Mouse (Mus musculus): ENCODE results near the gene Synj2. TPM values are rescaled to one million over a fixed set of nuclear protein-coding genes. Genes with fewer than 3 reads are reported as not detected.

The Synj2 gene
- total RNA-seq (2021) = 10 to 100 TPM; 41.6 to 48.5 TPM

DNA sequence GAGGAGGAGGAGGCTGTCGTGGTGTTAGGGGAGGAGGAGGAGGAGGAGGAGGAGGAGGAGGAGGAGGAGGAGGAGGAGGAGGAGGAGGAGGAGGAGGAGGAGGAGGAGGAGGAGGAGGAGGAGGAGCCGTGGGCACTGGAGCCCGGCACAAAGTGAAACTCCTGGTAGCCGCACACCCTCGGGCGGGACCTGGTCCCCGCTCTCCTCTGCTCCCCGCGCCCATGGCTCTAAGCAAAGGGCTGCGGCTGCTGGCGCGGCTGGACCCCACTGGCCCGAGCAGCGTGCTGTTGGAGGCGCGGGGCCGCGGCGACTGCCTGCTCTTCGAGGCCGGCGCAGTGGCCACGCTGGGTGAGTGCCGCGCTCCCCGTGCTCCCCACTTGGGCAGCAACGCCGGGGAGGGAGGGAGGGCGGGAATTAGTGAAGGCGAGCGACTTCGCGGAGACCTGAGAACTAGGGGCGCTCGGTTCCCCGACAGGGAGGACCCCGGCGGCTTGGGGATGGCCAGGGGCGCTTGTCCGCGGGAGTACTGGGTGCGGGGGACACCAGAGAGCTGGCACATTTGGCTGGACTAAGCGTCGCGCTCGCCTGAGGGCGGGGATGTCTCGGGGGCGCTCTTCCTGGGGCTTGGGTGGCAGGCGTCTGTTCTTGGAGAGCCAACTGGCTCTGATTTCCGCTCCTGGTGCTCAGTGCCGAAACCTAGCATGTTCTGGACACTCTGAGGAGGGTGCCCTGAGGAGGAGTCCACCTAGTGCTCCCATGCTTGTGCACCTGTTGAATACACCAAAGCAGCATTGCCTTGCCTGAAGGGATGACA, at the start of gene Synj2:
Gene Synj2 (plus strand): TSS at position 51 of the 814 bp plus-strand sequence.
- intact Hi-C loops (cut with DNase I) = loop anchor here (1.0 to 2.0 kb wide), 2 partner anchors 41 to 78 kb away; no protein-coding TSS in a partner anchor
- DNase-seq (ENCODE audit: low spot score) = peak; percentile 30

GRCm38 (mm10) chr17:5891933-5892683, 49.0 kb upstream of the Synj2 start:
- intact Hi-C loops (cut with DNase I) = loop anchor here (2.0 to 10.0 kb wide), 2 partner anchors 139 to 457 kb away; no protein-coding TSS in a partner anchor
- DNase-seq (ENCODE audit: low spot score) = no peak

DNA sequence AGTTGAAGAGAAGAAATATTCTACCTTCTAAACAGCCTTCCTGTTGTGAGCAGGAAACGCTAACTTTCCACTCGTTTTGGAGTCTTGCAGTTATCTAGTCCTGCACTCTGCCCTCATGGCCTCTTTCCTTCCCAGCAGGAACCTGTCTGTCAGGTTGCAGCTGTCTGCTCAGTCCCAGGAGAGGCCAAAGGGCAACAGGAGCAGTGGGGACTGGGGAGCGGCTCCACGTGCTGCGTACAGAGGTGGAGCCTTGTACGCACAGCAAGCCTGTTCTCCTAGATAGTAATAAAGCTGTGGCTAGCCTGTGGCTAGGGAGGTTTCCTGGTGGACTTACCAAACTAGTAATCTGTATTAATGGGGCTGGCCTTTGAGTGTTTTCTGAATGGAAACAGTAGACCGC, 48.0 kb upstream of the Synj2 start:
- DNase-seq (ENCODE audit: low spot score) = no peak
- intact Hi-C loops (cut with DNase I) = loop anchor here (10.0 kb wide), 1 partner anchor 458 kb away; no protein-coding TSS in a partner anchor

GRCm38 (mm10) chr17:5893574-5894148, 47.4 kb upstream of the Synj2 start:
- intact Hi-C loops (cut with DNase I) = loop anchor here (10.0 kb wide), 1 partner anchor 459 kb away; no protein-coding TSS in a partner anchor
- no peak for DNase-seq (ENCODE audit: low spot score)

GRCm38 (mm10) chr17:5896066-5896465, 45.0 kb upstream of the Synj2 start:
- intact Hi-C loops (cut with DNase I) = loop anchor here (10.0 kb wide), 1 partner anchor 461 kb away; no protein-coding TSS in a partner anchor
- DNase-seq (ENCODE audit: low spot score) = no peak

DNA sequence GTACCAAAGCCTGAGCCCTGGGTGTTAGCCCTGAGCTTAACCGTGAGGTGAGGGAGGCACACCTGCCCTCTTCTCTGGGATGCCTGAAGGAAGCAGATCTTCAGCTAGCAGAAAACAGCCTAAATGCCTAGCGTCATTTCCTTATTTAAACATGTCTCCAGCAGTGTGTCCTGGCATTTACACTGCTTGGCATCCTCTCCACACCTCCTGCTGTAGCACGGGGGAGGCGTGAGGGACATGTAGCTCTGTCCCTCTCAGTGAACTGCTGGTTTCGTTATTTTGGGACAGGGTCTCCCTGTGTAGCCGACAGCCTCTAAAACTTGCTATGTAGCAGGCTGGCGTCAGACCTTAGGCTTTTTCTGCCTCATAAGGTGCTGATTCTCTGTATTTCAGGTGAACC, 44.5 kb upstream of the Synj2 start:
- intact Hi-C loops (cut with DNase I) = loop anchor here (10.0 kb wide), 1 partner anchor 462 kb away; no protein-coding TSS in a partner anchor
- DNase-seq (ENCODE audit: low spot score) = no peak

DNA sequence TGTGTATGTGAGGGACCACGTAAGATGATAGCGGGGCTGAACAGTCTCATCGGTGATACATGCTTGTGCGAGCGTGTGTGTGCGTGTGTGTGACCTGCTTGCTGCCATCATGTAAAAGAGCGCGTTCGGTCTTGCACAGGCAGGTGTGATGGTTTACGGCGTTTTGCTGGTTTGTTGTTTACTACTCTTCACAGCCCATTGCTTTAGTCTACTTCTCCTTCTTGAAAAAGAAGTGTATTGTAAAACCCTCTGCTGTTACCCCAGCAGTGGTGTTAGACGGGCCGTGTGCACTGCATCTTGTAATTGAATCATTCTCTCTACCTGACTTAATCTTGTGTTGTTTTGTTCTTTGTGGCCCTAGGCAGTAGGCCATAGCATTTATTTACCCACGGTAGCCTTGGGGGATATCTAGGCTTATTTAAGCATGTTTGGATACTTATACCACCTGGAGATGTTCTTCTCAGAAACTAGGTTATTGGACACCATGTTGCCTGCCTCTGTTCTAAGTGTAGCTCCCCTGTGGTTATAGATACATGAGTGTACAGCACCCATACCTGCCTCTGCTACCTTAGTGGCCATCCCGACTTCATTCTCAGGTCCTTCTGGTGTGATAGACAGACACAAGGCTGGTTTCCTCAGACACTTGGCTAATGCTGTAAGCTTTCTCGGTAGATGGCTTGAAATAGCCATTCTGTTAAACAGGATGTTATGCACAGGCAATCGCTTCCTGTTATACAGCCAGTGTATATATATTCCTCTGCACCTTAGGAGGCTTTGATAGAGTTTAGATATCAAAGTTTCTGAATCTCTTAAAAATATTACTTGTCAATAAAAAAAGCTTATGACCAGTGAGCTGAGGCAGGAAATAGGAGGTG, 43.5 kb upstream of the Synj2 start:
- no peak for DNase-seq (ENCODE audit: low spot score)
- intact Hi-C loops (cut with DNase I) = loop anchor here (10.0 kb wide), 1 partner anchor 463 kb away; no protein-coding TSS in a partner anchor

GRCm38 (mm10) chr17:5899251-5899650, 41.8 kb upstream of the Synj2 start:
- intact Hi-C loops (cut with DNase I) = loop anchor here (10.0 kb wide), 1 partner anchor 464 kb away; no protein-coding TSS in a partner anchor
- no peak for DNase-seq (ENCODE audit: low spot score)

DNA sequence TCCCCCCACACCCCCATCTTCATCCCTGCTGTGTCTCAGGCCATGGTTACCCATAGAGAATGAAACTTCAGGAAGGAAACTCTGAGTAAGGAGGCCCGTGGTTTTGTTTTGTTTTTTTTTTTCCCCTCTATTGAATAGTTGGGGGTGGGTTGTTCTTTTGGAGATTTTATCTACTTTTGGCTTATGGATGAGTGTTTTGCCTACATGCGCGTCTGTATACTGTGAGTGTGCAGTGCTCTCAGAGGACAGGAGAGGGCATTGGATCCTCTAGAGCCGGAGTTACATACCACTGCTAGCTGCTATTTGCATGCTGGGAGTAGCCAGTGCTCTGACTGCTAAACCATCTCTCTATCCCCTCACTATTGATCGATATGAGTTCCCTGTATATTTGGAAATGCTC, 39.7 kb upstream of the Synj2 start:
- intact Hi-C loops (cut with DNase I) = no loop called here
- no peak for DNase-seq (ENCODE audit: low spot score)

- intact Hi-C loops (cut with DNase I) = no loop called here
- no peak for DNase-seq (ENCODE audit: low spot score)
Measured at GRCm38 (mm10) chr17:5903630-5904301, 37.3 kb upstream of the Synj2 start.

DNA sequence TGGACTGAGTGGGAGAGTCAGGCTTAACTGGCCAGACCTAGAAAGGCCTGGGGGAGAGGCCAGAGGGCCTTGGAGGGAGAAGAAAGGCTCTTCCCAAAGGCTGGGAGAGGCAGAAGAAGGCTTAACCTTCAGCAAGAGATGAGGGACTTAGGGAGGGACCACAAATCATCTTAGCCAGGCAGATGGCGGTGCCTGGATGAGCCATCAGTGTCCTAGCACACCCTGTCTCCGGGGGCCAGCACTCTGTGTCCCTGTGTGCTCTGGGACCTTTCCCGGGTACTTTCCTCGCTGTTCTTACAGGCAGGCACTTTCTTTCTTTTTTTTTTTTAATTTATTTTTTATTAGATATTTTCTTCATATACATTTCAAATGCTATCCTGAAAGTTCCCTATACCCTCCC, 31.4 kb upstream of the Synj2 start:
- intact Hi-C loops (cut with DNase I) = no loop called here

DNA sequence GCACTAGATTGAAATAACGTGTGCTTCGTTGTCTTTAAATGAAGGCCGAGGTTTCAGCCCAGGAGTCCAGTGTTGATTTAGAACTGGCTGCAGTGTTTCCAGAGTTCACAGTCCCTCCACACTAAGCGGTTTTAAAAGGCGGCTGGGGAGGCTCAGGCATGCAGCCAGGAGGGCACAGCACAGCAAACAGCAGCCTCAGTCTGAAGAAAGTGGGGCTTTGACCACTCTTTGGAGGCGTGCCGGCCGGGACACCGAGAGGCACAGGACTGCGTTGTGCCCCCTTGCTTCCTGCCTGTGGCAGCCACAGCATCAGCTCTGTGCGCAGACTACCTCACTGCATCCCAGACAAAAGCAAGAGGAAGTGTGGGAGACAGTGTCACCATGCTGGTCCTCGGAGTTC, 29.5 kb upstream of the Synj2 start:
- no peak for DNase-seq (ENCODE audit: low spot score)
- intact Hi-C loops (cut with DNase I) = no loop called here

More for the DNA sequence above, 31.4 kb upstream of the Synj2 start:
- DNase-seq (ENCODE audit: low spot score) = no peak

DNA sequence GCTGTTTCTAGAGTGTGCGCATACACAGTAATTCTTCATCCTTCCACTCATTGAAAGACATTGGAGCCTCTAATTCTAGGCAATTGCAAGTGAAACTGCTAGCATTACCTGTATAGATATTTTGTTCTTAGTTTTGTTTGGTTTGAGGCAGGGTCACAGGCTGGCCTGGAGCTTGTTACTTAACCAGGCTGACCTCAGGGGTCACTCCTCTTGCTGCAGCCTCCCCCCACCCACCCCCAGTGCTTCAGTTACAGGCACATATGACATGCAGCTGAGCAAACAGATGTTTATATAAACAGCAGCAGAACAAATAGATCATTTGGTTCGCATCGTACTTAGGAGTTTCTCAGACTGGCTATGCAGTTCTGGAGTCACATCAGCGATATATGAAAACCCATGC, 28.3 kb upstream of the Synj2 start:
- intact Hi-C loops (cut with DNase I) = no loop called here
- no peak for DNase-seq (ENCODE audit: low spot score)

GRCm38 (mm10) chr17:5914217-5914616, 26.9 kb upstream of the Synj2 start:
- intact Hi-C loops (cut with DNase I) = no loop called here
- no peak for DNase-seq (ENCODE audit: low spot score)

GRCm38 (mm10) chr17:5921954-5922353, 19.1 kb upstream of the Synj2 start:
- intact Hi-C loops (cut with DNase I) = loop anchor here (10.0 kb wide), 1 partner anchor 477 kb away; the partner anchor contains the start of gene Tmem242
- no peak for DNase-seq (ENCODE audit: low spot score)

GRCm38 (mm10) chr17:5923281-5923680, 17.8 kb upstream of the Synj2 start:
- intact Hi-C loops (cut with DNase I) = loop anchor here (10.0 kb wide), 1 partner anchor 478 kb away; the partner anchor contains the start of gene Tmem242
- DNase-seq (ENCODE audit: low spot score) = no peak

DNA sequence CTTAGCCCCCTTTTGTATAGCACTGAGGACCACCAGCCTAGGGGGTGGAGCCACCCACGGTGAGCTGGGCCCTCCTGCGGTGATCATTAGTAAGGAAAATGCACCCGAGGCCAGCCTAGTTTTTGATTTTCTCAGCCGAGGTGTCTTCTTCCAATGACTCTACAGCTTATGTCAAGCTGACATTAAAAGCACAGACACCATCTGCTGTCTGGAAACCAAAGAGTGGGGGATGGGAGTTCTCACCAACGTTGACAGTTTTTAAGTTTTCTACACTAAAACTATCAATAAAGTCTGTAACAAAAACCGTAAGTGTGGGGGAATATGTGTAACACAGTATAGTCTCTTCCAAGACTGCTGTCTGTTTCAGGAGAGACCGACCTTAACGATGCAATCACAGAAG, 16.8 kb upstream of the Synj2 start:
- no peak for DNase-seq (ENCODE audit: low spot score)
- intact Hi-C loops (cut with DNase I) = loop anchor here (10.0 kb wide), 1 partner anchor 479 kb away; the partner anchor contains the start of gene Tmem242

DNA sequence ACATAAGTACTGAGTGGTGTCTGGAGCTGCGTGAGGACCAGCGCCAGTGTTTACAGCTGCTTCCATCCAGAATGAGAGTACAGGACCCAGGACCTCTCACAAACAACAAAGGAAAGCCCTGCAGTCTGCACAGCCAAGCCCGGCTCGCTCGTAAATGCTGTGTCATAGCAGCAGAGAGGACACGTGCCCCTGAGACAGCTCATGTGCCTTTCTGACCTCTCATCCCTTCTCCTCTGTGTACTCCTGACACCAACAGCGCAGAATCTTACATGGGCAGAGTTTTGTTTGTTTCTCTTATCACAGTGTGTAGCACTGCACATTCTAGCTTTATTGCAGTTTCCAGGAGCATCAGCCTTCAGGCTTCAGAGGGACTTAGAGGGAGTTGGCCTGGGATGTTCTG, 14.4 kb upstream of the Synj2 start:
- intact Hi-C loops (cut with DNase I) = loop anchor here (10.0 kb wide), 1 partner anchor 482 kb away; the partner anchor contains the start of gene Tmem242
- DNase-seq (ENCODE audit: low spot score) = no peak

Measured in heart, postnatal 25 days (tissue).